Mouse (Mus musculus): ENCODE results near the gene Vmn1r17.
"Not testable (repeated sequence)": the region's sequence is repeated elsewhere in the genome, so short reads cannot be mapped to it uniquely, and the experiment has no call there.

Vmn1r17 gene

DNA sequence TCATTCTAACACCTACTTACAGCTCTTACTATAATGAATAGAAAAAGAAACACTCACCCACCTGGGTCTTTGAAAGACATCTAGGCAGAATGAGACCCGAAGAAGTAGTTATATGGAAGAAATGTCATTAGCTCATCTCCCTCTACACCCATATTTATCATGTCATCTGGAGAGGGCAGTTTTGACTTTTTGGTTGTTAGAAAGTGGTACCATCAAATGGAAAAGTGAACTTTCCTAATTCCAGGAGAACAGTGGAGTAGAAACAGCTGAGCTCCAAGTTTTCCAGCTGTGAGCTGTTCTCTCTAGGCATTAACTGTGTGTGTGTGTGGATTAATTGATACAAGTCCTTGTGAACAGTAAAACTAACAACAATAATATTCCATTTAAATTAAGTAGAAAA is at the start of gene Vmn1r17:
TSS of gene Vmn1r17 (minus strand) at position 101 of the 400 bp plus-strand sequence.
- no peak for DNase-seq (ENCODE audit: low spot score in 2 of 2)

DNA sequence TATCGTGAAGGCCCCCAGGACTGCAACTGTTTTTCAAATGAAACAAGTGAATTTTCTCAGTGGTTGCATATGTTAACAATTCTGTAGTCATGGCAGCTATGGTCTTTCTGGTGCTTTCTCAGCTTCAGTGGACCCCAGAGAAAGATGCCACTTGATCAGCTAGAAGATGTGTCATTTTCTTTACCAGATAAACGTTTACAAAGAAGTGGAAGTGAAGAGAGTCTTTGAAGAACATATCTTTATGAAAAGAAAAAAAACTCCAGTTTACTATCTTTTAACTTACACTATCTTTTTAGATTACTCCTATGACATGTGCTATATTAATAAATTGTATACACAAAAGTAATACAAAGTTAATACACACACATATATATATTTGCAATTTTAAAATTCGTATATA is 40.0 kb upstream of the Vmn1r17 start, which contains the start of gene Vmn1r19:
TSS of gene Vmn1r19 (plus strand) at position 301 of the 400 bp plus-strand sequence.
- not testable (repeated sequence) for DNase-seq (ENCODE audit: low spot score in 2 of 2)

DNA sequence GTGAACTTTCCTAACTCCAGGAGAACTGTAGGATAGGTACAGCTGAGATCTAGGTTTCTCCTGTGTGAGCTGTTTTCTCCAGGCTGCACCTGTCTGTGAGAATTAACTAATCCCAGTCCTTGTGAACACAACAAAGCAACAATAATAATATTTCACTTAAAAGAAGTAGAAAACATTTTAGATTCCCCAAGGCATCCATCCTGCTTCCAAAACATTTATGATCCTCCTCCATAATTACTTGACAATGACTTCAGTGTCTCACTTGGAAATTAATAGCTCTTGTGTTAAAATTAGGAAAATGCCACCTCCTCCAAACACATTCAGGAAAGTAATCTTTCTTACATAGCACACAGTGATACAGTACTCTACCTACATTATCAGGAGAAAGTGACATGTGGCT is 32.2 kb upstream of the Vmn1r17 start, which contains the start of gene Vmn1r18:
TSS of gene Vmn1r18 (minus strand) at position 101 of the 400 bp plus-strand sequence.
- DNase-seq (ENCODE audit: low spot score in 2 of 2) = no peak

GRCm38 (mm10) chr6:57367496-57367895 is 4.0 kb upstream of the Vmn1r17 start:
- no peak for DNase-seq (ENCODE audit: low spot score in 2 of 2)

- DNase-seq (ENCODE audit: low spot score in 2 of 2) = not testable (repeated sequence)
Observed at GRCm38 (mm10) chr6:57365866-57366265, 2.3 kb upstream of the Vmn1r17 start.

- DNase-seq (ENCODE audit: low spot score in 2 of 2) = no peak
Observed at GRCm38 (mm10) chr6:57356864-57357263, 6.7 kb downstream of the Vmn1r17 start.

- no peak for DNase-seq (ENCODE audit: low spot score in 2 of 2)
Observed at GRCm38 (mm10) chr6:57329394-57329793, 34.1 kb downstream of the Vmn1r17 start, which contains the start of gene Vmn1r16. Gene Vmn1r16 (minus strand): TSS chr6:57329494.

DNA sequence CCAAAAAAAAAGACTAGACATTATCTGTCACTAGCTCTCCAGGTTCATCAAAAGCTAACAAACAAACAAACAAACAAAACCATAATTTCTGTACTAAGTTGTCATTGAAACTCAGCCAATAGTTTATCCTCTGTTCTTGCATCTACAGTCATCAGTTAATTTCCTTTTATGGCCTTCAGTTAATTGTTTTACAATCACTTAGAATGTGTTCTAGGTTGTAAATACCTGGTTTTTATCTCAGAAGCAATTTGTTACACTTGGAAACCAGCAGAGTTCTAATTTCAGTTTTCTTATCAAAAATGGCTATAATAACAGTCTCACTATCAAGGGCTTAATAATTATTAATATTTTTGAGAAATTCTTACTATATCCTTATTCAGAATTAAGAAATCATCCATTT is 37.4 kb downstream of the Vmn1r17 start:
- DNase-seq (ENCODE audit: low spot score in 2 of 2) = no peak

All from spleen, postnatal 4 days (tissue).